Mouse (Mus musculus) ES-E14 (cell line): ENCODE measurements around the gene Ccnd1. TPM values are rescaled to one million over a fixed set of nuclear protein-coding genes. Genes with fewer than 3 reads are reported as not detected.

ENCODE experiments used
- DNase-seq: peaks from one replicate; pipeline ENCODE4 v3.0.0-alpha.2; 2013; ENCODE audit warnings: low read depth, low spot score
- H3K27ac ChIP-seq: 2 replicates; pipeline ENCODE4 v1.5.1; 2012; ENCODE audit warnings: low read depth, mild to moderate bottlenecking, low read length, moderate library complexity, mixed read lengths; ENCODE audit not compliant: poor library complexity, insufficient read depth, severe bottlenecking
- H3K36me3 ChIP-seq: 2 replicates; pipeline ENCODE4 v1.6.1; 2012; ENCODE audit warnings: mild to moderate bottlenecking, low read length, moderate library complexity, mixed read lengths; ENCODE audit not compliant: control insufficient read depth, poor library complexity, insufficient read depth, severe bottlenecking
- H3K4me1 ChIP-seq, 2 experiments: fragments of 150-350 bp in 1 of 2; sonication (generic) in 1 of 2; 2 replicates each; pipeline ENCODE4 v1.6.1; 2012; ENCODE audit warnings: low read length in 2 of 2, mild to moderate bottlenecking in 1 of 2, mixed read lengths in 1 of 2; ENCODE audit not compliant: control insufficient read depth in 2 of 2, insufficient read depth in 2 of 2, poor library complexity in 1 of 2
- H3K4me3 ChIP-seq, 2 experiments: fragments of 150-350 bp in 1 of 2; sonication (generic) in 1 of 2; 2 replicates each; pipeline ENCODE4 v1.5.1; 2012; ENCODE audit warnings: low read length in 2 of 2, low read depth in 1 of 2, mild to moderate bottlenecking in 1 of 2, mixed read lengths in 1 of 2; ENCODE audit not compliant: insufficient read depth in 1 of 2, poor library complexity in 1 of 2, severe bottlenecking in 1 of 2
- H3K9ac ChIP-seq: 2 replicates; pipeline ENCODE4 v1.6.1; 2012; ENCODE audit warnings: low read depth, mild to moderate bottlenecking, low read length, mixed read lengths; ENCODE audit not compliant: poor library complexity, insufficient read depth, severe bottlenecking
- H3K9me3 ChIP-seq: fragments of 150-350 bp; sonication (generic); 2 replicates; pipeline ENCODE4 v1.6.1; 2012; ENCODE audit warnings: low read depth, mild to moderate bottlenecking, low read length; ENCODE audit not compliant: control insufficient read depth, insufficient read depth
- CHD2 ChIP-seq: IDR thresholded peaks from 2 replicates; pipeline ENCODE4 v1.6.1; 2014; ENCODE audit warnings: mild to moderate bottlenecking, low read depth, low read length, inconsistent platforms
- HCFC1 ChIP-seq: IDR thresholded peaks from 2 replicates; pipeline ENCODE4 v1.6.1; 2012; ENCODE audit warnings: low read length, inconsistent platforms, borderline replicate concordance; ENCODE audit not compliant: insufficient read depth
- MAFK ChIP-seq: IDR thresholded peaks from 2 replicates; pipeline ENCODE4 v1.6.1; 2014; ENCODE audit warnings: mild to moderate bottlenecking, low read depth, low read length, inconsistent platforms; ENCODE audit not compliant: insufficient read depth
- ZC3H11A ChIP-seq: IDR thresholded peaks from 2 replicates; pipeline ENCODE4 v1.6.1; 2012; ENCODE audit warnings: low read depth, mild to moderate bottlenecking, inconsistent platforms, low read length, borderline replicate concordance
- ZNF384 ChIP-seq: IDR thresholded peaks from 2 replicates; pipeline ENCODE4 v1.6.1; 2012; ENCODE audit warnings: low read depth, low read length, inconsistent platforms
- in situ Hi-C, 2 experiments: fragments of 600-800 bp; cut with MboI; formaldehyde crosslinking; loops; one replicate each; pipeline ENCODE4 v1.15.1; 2025; ENCODE audit warnings: low sequenced_read_pairs in 2 of 2, inconsistent platforms in 1 of 2; ENCODE audit not compliant: unreplicated experiment in 2 of 2
- total RNA-seq: library from RNA; depleted of rRNA; stranded (reverse); fragments of 300-350 nt; gene quantifications from 2 replicates; pipeline ENCODE4 v1.2.3, GENCODE M21; 2012

The Ccnd1 gene
- total RNA-seq, 1 experiment = 57.6 TPM

- in situ Hi-C loops = loop anchor here (5.0 to 10.0 kb wide), 3 partner anchors 180 to 310 kb away; no protein-coding TSS in a partner anchor
- no peaks in the 10 kb centered on the region for H3K9me3 ChIP-seq
- DNase-seq = no peak
- no peak overlapping the region for H3K27ac ChIP-seq
- no peak overlapping the region for H3K9ac ChIP-seq
- no peak overlapping the region for H3K4me3 ChIP-seq
- peaks cover 57% of the 10 kb centered on the region for H3K36me3 ChIP-seq
- TF ChIP-seq ZNF384 (no peak), CHD2 (no peak), ZC3H11A (no peak), MAFK (no peak), HCFC1 (no peak)
- H3K4me1 ChIP-seq = peaks cover 0 to 4% of the 10 kb centered on the region in 2 experiments; a peak in 2 of 4 replicates
These were observed 4.8 kb downstream of the Ccnd1 start for GRCm38 (mm10) chr7:144934901-144935300.

- Histone ChIP-seq H3K27ac (no peak overlapping the region), H3K4me3 (no peak overlapping the region), H3K36me3 (peaks cover 57% of the 10 kb centered on the region), H3K4me1 (peaks cover 0 to 4% of the 10 kb centered on the region in 2 experiments; a peak in 2 of 4 replicates), H3K9ac (no peak overlapping the region), H3K9me3 (no peaks in the 10 kb centered on the region)
- TF ChIP-seq MAFK (no peak), HCFC1 (no peak), CHD2 (no peak), ZC3H11A (no peak), ZNF384 (no peak)
- DNase-seq = no peak
- in situ Hi-C loops = loop anchor here (10.0 kb wide), 2 partner anchors 181 to 311 kb away; no protein-coding TSS in a partner anchor
These were observed 5.9 kb downstream of the Ccnd1 start for GRCm38 (mm10) chr7:144933796-144934195.

GRCm38 (mm10) chr7:144933336-144933735 lies 6.4 kb downstream of the Ccnd1 start:
- H3K4me1 ChIP-seq = peaks cover 0 to 4% of the 10 kb centered on the region in 2 experiments; a peak in 2 of 4 replicates
- no peak for TF ChIP-seq CHD2
- no peak for TF ChIP-seq HCFC1
- no peak for TF ChIP-seq ZC3H11A
- no peak for TF ChIP-seq ZNF384
- no peak for TF ChIP-seq MAFK
- no peak overlapping the region for H3K4me3 ChIP-seq
- H3K9me3 ChIP-seq = no peaks in the 10 kb centered on the region
- H3K27ac ChIP-seq = no peak overlapping the region
- in situ Hi-C loops = loop anchor here (10.0 kb wide), 2 partner anchors 181 to 311 kb away; no protein-coding TSS in a partner anchor
- no peak for DNase-seq
- H3K9ac ChIP-seq = no peak overlapping the region
- peaks cover 57% of the 10 kb centered on the region for H3K36me3 ChIP-seq

GRCm38 (mm10) chr7:144932389-144932937 lies 7.3 kb downstream of the Ccnd1 start:
- Histone ChIP-seq H3K9me3 (no peaks in the 10 kb centered on the region), H3K27ac (no peak overlapping the region), H3K9ac (no peak overlapping the region), H3K4me3 (no peak overlapping the region), H3K4me1 (peaks cover 0 to 4% of the 10 kb centered on the region in 2 experiments; a peak in 2 of 4 replicates), H3K36me3 (peaks cover 53% of the 10 kb centered on the region)
- in situ Hi-C loops = loop anchor here (10.0 kb wide), 2 partner anchors 182 to 312 kb away; no protein-coding TSS in a partner anchor
- no peak for DNase-seq
- TF ChIP-seq MAFK = no peak
- no peak for TF ChIP-seq HCFC1
- TF ChIP-seq ZNF384 = no peak
- TF ChIP-seq CHD2 = no peak
- TF ChIP-seq ZC3H11A = no peak
